Mouse (Mus musculus) forebrain, postnatal 0 days (tissue): Measurements from ENCODE around the gene Clmp. TPM values are rescaled to one million over a fixed set of nuclear protein-coding genes. Genes with fewer than 3 reads are reported as not detected.

Experiments used
- ATAC-seq: fragments of 200-750 bp; cut with Nextera tagmentation; 2 replicates; pipeline ENCODE4 v1.8.0; 2017; ENCODE audit warnings: mild to moderate bottlenecking, moderate library complexity
- DNase-seq: peaks from one replicate; pipeline ENCODE4 v3.0.0-alpha.2; 2015
- H3K27ac ChIP-seq: fragments of 300-500 bp; sonication (generic); 2 replicates; pipeline ENCODE4 v1.5.1; 2014; ENCODE audit warnings: low read depth, mild to moderate bottlenecking, antibody characterized with exemption, low read length, moderate library complexity, mixed read lengths
- H3K27me3 ChIP-seq: fragments of 300-500 bp; sonication (generic); 2 replicates; pipeline ENCODE4 v1.6.1; 2014; ENCODE audit warnings: mild to moderate bottlenecking, low read length, mixed read lengths; ENCODE audit not compliant: insufficient read depth
- H3K36me3 ChIP-seq: fragments of 300-500 bp; sonication (generic); 2 replicates; pipeline ENCODE4 v1.6.1; 2014; ENCODE audit warnings: mild to moderate bottlenecking, moderate library complexity; ENCODE audit not compliant: insufficient read depth
- H3K4me1 ChIP-seq: fragments of 300-500 bp; sonication (generic); 2 replicates; pipeline ENCODE4 v1.6.1; 2014; ENCODE audit warnings: antibody characterized with exemption; ENCODE audit not compliant: insufficient read depth
- H3K4me2 ChIP-seq: fragments of 300-500 bp; sonication (generic); 2 replicates; pipeline ENCODE4 v1.6.1; 2014; ENCODE audit warnings: low read depth, mild to moderate bottlenecking, moderate library complexity
- H3K4me3 ChIP-seq: fragments of 300-500 bp; sonication (generic); 2 replicates; pipeline ENCODE4 v1.5.1; 2014; ENCODE audit warnings: low read depth, low read length, mixed read lengths
- H3K9ac ChIP-seq: fragments of 300-500 bp; sonication (generic); 2 replicates; pipeline ENCODE4 v1.6.1; 2014; ENCODE audit warnings: mild to moderate bottlenecking
- H3K9me3 ChIP-seq: fragments of 300-500 bp; sonication (generic); 2 replicates; pipeline ENCODE4 v1.6.1; 2016; ENCODE audit warnings: low read length
- CTCF ChIP-seq: sonication (generic); IDR thresholded peaks from 2 replicates; pipeline ENCODE4 v1.5.1; 2016; ENCODE audit warnings: antibody characterized with exemption, control low read depth, low read depth
- WGBS: fragments of 180-500 bp; shearing (Covaris S2); extraction: QIAGEN DNeasy Blood & Tissue Kit; methylation state at CpG from one replicate; pipeline ENCODE4 v1.1.7; 2014; 5-methylcytosine and 5-hydroxymethylcytosine counted together
- polyA plus RNA-seq: library from polyadenylated mRNA; unstranded; fragments of >200 nt; fragmentation: Nextera tagmentation; extraction: Ambion mirVana; gene quantifications from 2 replicates; pipeline ENCODE4 v1.2.1, GENCODE M21; 2015
- total RNA-seq: library from RNA; depleted of rRNA; stranded (reverse); fragments of >200 nt; gene quantifications from 2 replicates; pipeline ENCODE4 v1.2.3, GENCODE M21; 2014

Clmp gene
- total and polyA plus RNA-seq, 2 experiments from 2014 or later: 53.5 to 75.4 TPM

DNA sequence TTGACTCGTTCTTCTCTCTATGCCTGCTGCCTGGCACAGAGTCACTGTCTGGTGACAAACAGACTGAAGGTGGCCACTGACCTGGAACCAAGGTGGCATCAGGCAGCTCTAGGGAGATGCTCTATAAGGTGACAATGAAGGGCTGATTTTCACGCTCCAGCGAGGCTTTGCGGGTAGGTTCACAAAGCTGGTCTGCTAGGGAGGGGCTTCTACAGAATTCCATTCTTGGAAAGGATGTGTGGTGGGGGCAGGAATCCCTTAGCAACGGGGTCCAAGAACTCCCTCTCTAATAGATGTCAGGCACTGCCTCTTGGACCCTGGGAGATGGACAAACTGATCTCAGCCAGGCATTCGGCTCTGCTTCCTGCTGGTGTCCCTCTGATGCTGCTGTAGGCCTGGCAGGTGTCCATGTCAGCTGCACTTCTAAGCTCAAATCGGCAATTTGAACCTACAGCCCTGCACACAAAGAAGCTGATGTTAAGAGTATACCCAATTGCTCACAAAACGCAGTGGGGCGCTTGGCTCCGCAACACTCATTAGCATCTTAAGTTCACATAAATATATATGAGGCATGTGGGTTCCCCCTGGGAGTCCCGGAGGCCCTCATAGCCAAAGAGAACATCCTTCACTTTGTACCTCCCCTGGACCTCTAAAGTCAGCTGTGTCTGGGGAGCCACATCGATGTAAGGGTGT is 22.8 kb downstream of the Clmp start:
- Histone ChIP-seq H3K36me3 (no peaks in the 10 kb centered on the region), H3K4me2 (no peak overlapping the region), H3K27ac (peak overlapping the region; percentile 60), H3K9me3 (no peaks in the 10 kb centered on the region), H3K27me3 (no peaks in the 10 kb centered on the region), H3K9ac (no peak overlapping the region), H3K4me3 (no peak overlapping the region), H3K4me1 (peaks cover 13% of the 10 kb centered on the region; the same call in 1 of the 2 replicates)
- no peak for TF ChIP-seq CTCF
- peak; percentile 16; the same call in 1 of the 2 replicates for ATAC-seq
- WGBS: 24% methylated on average over 12 of the region's 12 CpGs
- peak; percentile 39 for DNase-seq

DNA sequence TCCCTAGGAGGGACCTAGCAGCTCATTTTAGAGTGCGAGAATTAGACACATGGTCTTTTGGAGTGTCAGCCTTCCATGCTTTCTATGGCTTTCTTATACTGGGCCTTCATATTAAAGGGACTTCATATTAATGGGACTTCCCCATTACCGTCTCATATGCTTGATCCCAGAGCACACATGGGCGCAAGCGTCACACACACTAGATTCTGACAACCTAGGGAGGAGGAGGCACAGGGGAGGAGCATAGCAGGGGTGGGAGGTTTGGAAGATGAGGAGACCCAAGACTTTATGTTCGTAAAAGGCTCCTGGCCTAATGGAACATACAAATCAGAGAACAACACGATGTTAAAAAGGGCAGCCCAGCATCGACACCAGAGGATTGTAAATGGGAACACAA is 23.4 kb downstream of the Clmp start:
- Histone ChIP-seq H3K4me2 (no peak overlapping the region), H3K4me1 (peaks cover 13% of the 10 kb centered on the region; the same call in 1 of the 2 replicates), H3K4me3 (no peak overlapping the region), H3K36me3 (no peaks in the 10 kb centered on the region), H3K9ac (no peak overlapping the region), H3K9me3 (no peaks in the 10 kb centered on the region), H3K27me3 (no peaks in the 10 kb centered on the region), H3K27ac (peak overlapping the region; percentile 60)
- 67% methylated on average over 7 of the region's 7 CpGs for WGBS
- DNase-seq (no peak), ATAC-seq (peak; percentile 19; the same call in 1 of the 2 replicates)
- no peak for TF ChIP-seq CTCF

DNA sequence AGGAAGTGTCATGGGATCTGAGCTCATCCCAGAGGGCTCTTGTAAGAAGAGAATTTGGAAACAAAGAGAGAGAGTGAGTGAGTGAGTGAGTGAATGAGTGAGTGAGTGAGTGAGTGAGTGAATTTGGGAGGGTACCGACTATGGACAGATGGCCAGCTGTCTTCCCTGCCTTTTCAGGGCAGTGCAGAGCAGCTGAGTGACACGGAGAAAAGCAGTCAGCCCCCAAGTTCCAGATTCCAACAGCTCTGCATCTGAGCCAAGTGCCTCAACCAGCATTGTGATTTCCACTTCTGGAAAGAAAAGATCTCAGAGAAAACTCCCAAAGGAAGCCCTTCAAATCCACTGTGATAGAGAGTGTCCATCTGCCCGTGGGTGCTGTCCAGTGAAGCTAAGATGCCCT is 23.8 kb downstream of the Clmp start:
- peak; percentile 42 for ATAC-seq
- DNase-seq: no peak
- no peak for TF ChIP-seq CTCF
- H3K27ac ChIP-seq: peak overlapping the region; percentile 60
- 45% methylated on average over 3 of the region's 3 CpGs for WGBS
- no peaks in the 10 kb centered on the region for H3K9me3 ChIP-seq
- no peak overlapping the region for H3K4me2 ChIP-seq
- no peak overlapping the region for H3K9ac ChIP-seq
- H3K27me3 ChIP-seq: no peaks in the 10 kb centered on the region
- H3K36me3 ChIP-seq: no peaks in the 10 kb centered on the region
- peaks cover 13% of the 10 kb centered on the region; the same call in 1 of the 2 replicates for H3K4me1 ChIP-seq
- no peak overlapping the region for H3K4me3 ChIP-seq

DNA sequence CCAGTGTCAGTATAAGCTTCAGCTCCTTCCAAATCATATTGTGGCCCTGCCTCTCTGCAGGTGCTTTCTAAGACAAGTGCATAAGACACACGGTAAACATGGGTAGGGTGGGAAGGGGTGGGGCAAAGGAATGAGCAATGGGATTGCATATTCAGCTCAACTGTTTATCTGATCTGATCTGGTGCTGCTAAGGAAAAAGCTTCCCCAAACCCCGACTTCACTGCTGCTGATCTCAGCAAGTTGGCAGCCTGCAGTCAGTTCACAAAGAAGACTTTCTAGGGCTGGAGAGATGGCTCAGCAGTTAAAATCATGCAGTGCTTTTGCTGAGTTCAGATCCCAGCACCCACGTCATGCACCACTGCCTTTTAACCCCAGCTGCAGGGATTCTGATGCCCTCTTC is 24.2 kb downstream of the Clmp start:
- Histone ChIP-seq H3K27ac (peak overlapping the region; percentile 35; the same call in 1 of the 2 replicates), H3K9me3 (no peaks in the 10 kb centered on the region), H3K27me3 (no peaks in the 10 kb centered on the region), H3K36me3 (no peaks in the 10 kb centered on the region), H3K4me3 (no peak overlapping the region), H3K4me1 (peaks cover 13% of the 10 kb centered on the region; the same call in 1 of the 2 replicates), H3K4me2 (no peak overlapping the region), H3K9ac (no peak overlapping the region)
- peak; percentile 22; the same call in 1 of the 2 replicates for TF ChIP-seq CTCF
- peak; percentile 44 for ATAC-seq
- DNase-seq: no peak
- 35% methylated on average over 3 of the region's 3 CpGs for WGBS

DNA sequence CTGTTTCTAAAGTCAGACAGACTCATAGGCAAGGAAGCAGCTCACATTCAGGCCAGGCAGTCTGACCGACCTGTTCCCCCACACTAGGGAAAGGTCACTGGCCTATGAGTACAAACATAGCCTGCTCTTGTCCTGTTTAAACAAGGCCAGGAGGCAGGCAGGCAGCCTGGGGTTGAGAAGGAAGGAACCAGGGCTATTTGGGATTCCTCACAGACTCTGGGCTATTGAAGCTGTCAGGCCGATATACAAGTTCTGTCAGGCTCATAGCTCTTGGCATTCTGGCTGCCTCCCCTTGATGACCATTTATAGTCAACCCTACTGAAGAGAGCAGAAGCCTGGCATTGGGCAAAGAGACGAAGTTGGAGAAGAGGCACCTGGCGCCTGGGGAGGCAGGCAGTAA is 25.9 kb downstream of the Clmp start:
- DNase-seq: no peak
- no peak overlapping the region for H3K4me2 ChIP-seq
- no peaks in the 10 kb centered on the region for H3K27me3 ChIP-seq
- 77% methylated on average over 4 of the region's 4 CpGs for WGBS
- H3K36me3 ChIP-seq: no peaks in the 10 kb centered on the region
- ATAC-seq: no peak
- H3K9me3 ChIP-seq: no peaks in the 10 kb centered on the region
- H3K9ac ChIP-seq: no peak overlapping the region
- H3K4me1 ChIP-seq: peaks cover 13% of the 10 kb centered on the region; the same call in 1 of the 2 replicates
- H3K4me3 ChIP-seq: no peak overlapping the region
- H3K27ac ChIP-seq: no peak overlapping the region
- no peak for TF ChIP-seq CTCF

DNA sequence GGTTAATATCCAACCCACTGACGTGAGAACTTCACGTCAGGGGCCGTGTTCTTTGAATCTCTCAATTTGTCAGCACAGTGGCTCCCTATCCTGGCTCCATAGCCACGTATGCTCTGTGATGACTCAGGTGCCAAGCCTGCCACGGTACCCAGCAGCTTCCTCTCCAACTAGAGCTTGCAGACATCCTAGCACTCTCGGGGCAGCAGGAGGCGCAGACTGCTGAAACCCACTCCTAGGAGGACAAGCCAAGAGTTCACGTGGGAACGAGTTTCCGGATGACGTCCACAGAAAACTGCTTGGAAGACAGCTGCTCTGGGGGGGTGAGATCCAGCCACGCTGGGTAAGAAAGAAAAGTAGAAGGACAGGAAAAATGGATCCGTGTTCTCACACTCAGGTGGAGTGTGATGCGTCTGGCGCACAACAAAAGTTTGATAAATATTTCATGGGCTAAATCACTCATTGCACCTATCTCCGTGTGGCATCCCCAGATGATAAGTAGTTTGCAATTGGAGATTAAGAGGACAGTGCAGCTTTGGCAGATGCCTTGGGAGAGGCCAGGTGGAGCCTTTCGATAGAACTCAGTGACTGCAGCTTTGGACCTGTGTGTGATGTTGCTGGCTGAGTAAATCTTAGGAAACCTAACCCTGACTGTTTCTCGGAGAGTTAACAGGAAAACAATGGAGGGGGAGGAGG is 31.6 kb downstream of the Clmp start:
- H3K9me3 ChIP-seq: no peaks in the 10 kb centered on the region
- H3K4me1 ChIP-seq: 0 out of 2 replicates have a peak, but pooled peaks cover 4% of the 10 kb centered on the region
- ATAC-seq (peak; percentile 40), DNase-seq (no peak)
- 72% methylated on average over 18 of the region's 18 CpGs for whole genome bisulfite sequencing
- H3K36me3 ChIP-seq: no peaks in the 10 kb centered on the region
- no peak overlapping the region for H3K4me3 ChIP-seq
- TF ChIP-seq CTCF: no peak
- H3K27ac ChIP-seq: no peak overlapping the region
- no peak overlapping the region for H3K4me2 ChIP-seq
- H3K9ac ChIP-seq: no peak overlapping the region
- no peaks in the 10 kb centered on the region for H3K27me3 ChIP-seq

DNA sequence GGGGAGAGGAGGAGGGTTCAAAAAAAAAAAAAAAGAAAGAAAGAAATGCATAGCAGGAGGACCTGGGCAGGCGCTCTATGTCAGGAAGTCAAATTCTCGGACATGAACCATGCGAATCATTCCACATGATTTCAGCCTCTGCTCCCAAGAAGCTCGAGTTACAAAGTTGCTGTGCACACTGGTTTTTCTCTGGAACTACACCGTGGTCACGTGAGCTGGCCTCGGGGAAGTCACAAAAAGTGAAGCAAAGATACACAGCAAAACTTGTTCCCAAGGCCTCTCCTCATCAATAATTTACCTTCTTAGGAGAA is 32.1 kb downstream of the Clmp start:
- Histone ChIP-seq H3K36me3 (no peaks in the 10 kb centered on the region), H3K4me2 (no peak overlapping the region), H3K27ac (no peak overlapping the region), H3K27me3 (no peaks in the 10 kb centered on the region), H3K4me1 (0 out of 2 replicates have a peak, but pooled peaks cover 4% of the 10 kb centered on the region), H3K9ac (no peak overlapping the region), H3K9me3 (no peaks in the 10 kb centered on the region), H3K4me3 (no peak overlapping the region)
- TF ChIP-seq CTCF: no peak
- no peak for DNase-seq
- ATAC-seq: no peak
- 42% methylated on average over 7 of the region's 7 CpGs for WGBS
